Mouse (Mus musculus) megakaryocyte, embryonic 14.5 days (primary cell): ENCODE data around the gene Atg4c. TPM values are rescaled to one million over a fixed set of nuclear protein-coding genes. Genes with fewer than 3 reads are reported as not detected.

Experiments used
- H3K27me3 ChIP-seq: replicated peaks from 2 replicates; pipeline ENCODE3; 2012; ENCODE audit warnings: inconsistent platforms
- H3K36me3 ChIP-seq: replicated peaks from 2 replicates; pipeline ENCODE3; 2012; ENCODE audit warnings: low read length, inconsistent platforms, mixed read lengths
- H3K4me1 ChIP-seq: 2 replicates; pipeline ENCODE4 v1.6.1; 2012; ENCODE audit warnings: inconsistent platforms
- H3K4me3 ChIP-seq: replicated peaks from 2 replicates; pipeline ENCODE3; 2012; ENCODE audit warnings: moderate library complexity, mild to moderate bottlenecking, inconsistent platforms
- H3K9me3 ChIP-seq: 2 replicates; pipeline ENCODE4 v1.6.1; 2012; ENCODE audit warnings: inconsistent platforms
- FLI1 ChIP-seq: IDR thresholded peaks from 2 replicates; pipeline ENCODE4 v1.6.1; 2012; ENCODE audit warnings: low read length, inconsistent platforms, mixed read lengths
- GATA1 ChIP-seq: IDR thresholded peaks from 3 replicates; pipeline ENCODE4 v1.6.1; 2012; ENCODE audit warnings: mixed read lengths, low read length, inconsistent platforms, borderline replicate concordance
- polyA plus RNA-seq: library from polyadenylated mRNA; stranded (reverse); fragments of >175 nt; gene quantifications from 2 replicates; pipeline ENCODE4 v1.2.3, GENCODE M21; 2012; ENCODE audit warnings: low replicate concordance; ENCODE audit not compliant: insufficient read depth

Atg4c gene
- polyA plus RNA-seq, 1 experiment: 0.06 TPM

DNA sequence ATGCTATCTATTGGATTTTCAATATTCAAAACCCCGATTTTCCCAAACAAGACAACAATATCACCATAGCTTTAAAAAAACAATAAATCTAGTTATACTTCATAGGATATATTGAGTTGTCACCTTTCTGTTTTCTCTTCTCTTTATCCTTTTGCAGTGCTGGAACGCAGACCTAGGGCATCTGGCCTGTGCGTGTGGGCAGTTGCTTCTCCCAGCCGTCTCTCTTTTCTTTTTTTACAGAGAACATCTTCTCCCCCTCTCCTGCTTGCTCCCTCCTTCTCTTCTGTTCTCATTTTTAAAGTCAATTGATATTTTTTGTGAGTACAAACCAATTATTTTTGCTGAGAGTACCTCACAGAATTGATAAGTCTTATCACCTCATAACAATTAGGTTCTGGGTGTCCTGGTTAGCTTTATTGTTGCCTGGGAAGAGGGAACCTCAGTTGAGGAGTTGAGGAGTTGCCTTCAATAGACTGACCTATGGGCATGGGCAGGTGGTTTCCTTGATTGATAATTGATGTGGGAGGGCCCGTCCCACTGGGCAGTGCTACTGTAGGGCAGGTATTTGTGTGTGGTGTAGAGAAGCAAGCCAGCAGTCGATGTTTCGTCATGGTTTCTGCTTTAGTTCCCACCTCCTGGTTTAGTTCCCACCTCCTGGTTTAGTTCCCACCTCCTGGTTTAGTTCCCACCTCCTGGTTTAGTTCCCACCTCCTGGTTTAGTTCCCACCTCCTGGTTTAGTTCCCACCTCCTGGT lies 6.8 kb downstream of the Atg4c start:
- TF ChIP-seq GATA1: no peak
- no peak for TF ChIP-seq FLI1
- H3K4me1 ChIP-seq: peaks cover 24% of the 10 kb centered on the region
- H3K4me3 ChIP-seq: no peak overlapping the region
- H3K27me3 ChIP-seq: no peaks in the 10 kb centered on the region
- H3K36me3 ChIP-seq: no peaks in the 10 kb centered on the region
- no peaks in the 10 kb centered on the region for H3K9me3 ChIP-seq

DNA sequence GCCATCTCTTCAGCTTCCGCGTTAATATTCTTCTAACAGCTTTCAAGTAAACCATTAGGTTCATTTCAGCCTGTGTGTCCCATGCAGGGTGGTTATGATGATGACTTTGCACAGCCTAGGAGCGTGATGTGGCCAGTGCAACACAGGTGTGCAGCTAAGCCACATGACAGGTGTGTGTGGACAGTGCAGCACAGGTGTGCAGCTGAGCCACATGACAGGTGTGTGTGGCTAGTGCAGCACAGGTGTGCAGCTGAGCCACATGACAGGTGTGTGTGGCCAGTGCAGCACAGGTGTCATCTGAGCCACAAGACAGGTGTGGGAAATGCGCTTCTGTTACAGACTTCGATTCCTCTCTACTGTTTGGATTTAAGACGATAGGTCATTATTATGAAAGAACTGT lies 12.0 kb downstream of the Atg4c start:
- TF ChIP-seq FLI1 (no peak), GATA1 (no peak)
- peaks cover 14% of the 10 kb centered on the region for H3K4me1 ChIP-seq
- H3K4me3 ChIP-seq: peak overlapping the region; percentile 34
- H3K9me3 ChIP-seq: no peaks in the 10 kb centered on the region
- no peaks in the 10 kb centered on the region for H3K27me3 ChIP-seq
- peaks cover 11% of the 10 kb centered on the region for H3K36me3 ChIP-seq

DNA sequence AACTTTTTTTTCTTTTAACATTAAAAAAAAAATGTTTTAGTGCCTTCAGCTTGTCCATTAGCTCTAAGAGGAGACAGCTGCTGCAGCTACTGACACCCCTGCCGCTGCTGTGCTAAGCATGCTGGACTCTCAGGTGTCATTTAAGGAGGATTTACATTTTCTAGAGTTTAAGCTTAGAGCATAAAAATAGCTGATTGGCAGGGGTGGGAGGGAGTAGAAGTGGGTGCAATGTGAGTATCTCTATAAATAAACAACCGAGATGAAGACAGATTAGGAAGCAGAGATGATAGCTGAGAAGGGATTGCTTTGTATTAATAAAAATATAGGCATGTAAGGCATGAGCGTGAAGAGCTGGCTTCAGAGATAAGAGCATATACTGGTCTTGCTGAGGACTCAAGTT lies 12.6 kb downstream of the Atg4c start:
- Histone ChIP-seq H3K4me3 (no peak overlapping the region), H3K36me3 (peaks cover 11% of the 10 kb centered on the region), H3K9me3 (no peaks in the 10 kb centered on the region), H3K4me1 (peaks cover 11% of the 10 kb centered on the region), H3K27me3 (no peaks in the 10 kb centered on the region)
- TF ChIP-seq FLI1: no peak

DNA sequence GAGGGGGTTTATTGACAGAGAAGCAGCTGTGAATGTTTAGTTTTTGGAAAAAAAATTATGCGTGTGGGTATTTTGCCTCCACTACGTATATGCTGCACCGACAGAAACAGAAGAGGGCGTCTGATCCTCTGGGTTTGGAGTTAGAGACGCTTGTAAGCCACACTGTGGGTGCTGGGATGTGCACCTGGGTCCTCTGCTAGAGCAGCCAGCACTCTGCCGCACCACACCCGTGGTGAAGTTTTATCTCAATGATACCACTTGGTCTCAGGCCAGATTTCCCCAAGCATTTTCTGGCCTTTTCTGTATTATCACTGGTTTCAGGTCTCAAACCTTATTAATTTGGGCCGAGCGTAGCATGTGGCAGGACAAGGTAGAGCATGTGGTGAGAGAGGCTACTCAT lies 16.4 kb downstream of the Atg4c start:
- Histone ChIP-seq H3K4me3 (no peak overlapping the region), H3K27me3 (no peaks in the 10 kb centered on the region), H3K36me3 (peaks cover 26% of the 10 kb centered on the region), H3K9me3 (no peaks in the 10 kb centered on the region), H3K4me1 (peaks cover 18% of the 10 kb centered on the region)
- TF ChIP-seq GATA1 (no peak), FLI1 (no peak)

DNA sequence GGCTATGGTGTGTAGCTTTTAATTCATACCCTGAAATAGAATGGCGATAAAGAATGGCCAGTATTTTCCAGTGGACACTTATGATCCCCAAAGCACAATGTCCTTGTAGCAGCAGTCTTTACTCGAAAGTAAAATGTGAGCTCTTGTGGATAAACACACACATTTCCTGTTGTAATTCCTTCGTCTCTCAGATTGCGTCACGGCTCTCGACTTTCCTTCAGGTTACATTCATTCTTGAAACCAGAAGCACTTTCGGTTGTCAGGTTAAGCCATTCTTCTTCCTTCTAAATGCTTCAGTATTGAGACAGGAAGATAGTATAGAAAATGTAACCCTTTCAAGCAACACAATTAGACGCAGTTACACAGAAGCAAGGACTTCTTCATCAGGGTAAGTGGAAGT lies 17.9 kb downstream of the Atg4c start:
- peaks cover 40% of the 10 kb centered on the region for H3K36me3 ChIP-seq
- H3K4me1 ChIP-seq: peaks cover 15% of the 10 kb centered on the region
- TF ChIP-seq FLI1 (no peak), GATA1 (no peak)
- peak overlapping the region; percentile 28 for H3K4me3 ChIP-seq
- H3K9me3 ChIP-seq: no peaks in the 10 kb centered on the region
- H3K27me3 ChIP-seq: no peaks in the 10 kb centered on the region

DNA sequence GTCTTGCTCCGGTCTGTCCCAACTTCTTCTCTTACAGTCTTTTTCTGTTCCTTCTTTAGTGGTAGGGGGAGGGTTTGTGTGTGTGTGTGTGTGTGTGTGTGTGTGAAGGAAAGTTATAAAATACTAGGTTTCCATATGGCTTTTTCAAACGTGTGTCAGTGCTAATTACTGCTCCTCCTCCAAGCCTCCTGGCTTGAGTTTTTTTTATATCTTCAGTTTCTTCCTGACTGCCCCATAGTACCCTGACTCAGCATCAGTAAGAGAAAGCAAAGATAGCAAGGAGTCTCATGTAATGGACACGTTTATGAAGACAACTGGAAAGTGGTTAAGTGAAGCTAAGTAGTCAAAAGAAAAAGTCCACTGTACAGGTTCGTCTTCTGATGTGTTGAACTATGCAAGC lies 19.4 kb downstream of the Atg4c start:
- no peaks in the 10 kb centered on the region for H3K9me3 ChIP-seq
- no peaks in the 10 kb centered on the region for H3K27me3 ChIP-seq
- TF ChIP-seq FLI1: no peak
- no peak for TF ChIP-seq GATA1
- H3K4me1 ChIP-seq: peaks cover 15% of the 10 kb centered on the region
- H3K36me3 ChIP-seq: peaks cover 48% of the 10 kb centered on the region
- H3K4me3 ChIP-seq: peak overlapping the region; percentile 76

DNA sequence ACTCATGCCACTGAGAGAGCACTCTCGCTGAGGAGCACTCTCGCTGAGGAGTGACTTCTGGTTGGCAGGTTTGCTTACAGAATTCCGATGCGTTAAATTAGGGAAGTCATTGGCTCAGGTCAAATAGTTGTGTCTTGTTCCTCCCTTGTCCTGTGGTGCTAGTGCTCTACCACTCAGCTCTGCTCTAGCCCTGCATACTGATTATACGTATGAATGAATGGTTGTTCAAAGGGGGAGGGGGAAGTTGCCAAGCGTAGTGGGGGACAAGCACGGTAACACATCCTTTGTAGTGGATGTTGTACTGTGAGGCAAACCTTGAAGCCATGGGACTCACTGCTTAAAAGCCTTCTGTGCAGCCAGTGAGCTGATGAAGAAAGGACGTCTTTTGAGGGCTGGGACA lies 28.5 kb downstream of the Atg4c start:
- H3K36me3 ChIP-seq: peaks cover 71% of the 10 kb centered on the region
- TF ChIP-seq FLI1 (no peak), GATA1 (no peak)
- no peaks in the 10 kb centered on the region for H3K27me3 ChIP-seq
- H3K9me3 ChIP-seq: no peaks in the 10 kb centered on the region
- no peak overlapping the region for H3K4me3 ChIP-seq
- H3K4me1 ChIP-seq: peaks cover 4% of the 10 kb centered on the region; the same call in 1 of the 2 replicates

DNA sequence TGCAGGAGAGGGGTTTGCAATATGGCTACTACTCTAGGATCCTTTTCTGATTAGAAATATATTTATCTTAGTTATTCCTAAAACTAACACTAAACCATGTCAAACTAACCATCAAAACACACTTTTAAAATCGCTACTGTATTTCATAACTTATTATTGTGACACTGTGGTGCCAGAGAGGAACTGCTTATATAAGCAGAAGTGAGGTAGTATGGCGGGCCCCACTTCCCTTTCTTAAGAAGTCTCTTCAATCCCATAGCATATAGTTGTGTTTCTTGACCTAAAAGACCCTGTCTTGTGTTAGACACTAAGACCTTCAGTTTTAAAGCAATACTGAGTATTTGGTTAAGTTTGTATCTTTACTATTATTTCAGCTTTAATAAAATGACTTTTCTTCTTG lies 31.1 kb downstream of the Atg4c start:
- no peak for TF ChIP-seq FLI1
- TF ChIP-seq GATA1: no peak
- H3K4me3 ChIP-seq: no peak overlapping the region
- peaks cover 7% of the 10 kb centered on the region; the same call in 1 of the 2 replicates for H3K4me1 ChIP-seq
- H3K27me3 ChIP-seq: no peaks in the 10 kb centered on the region
- peaks cover 79% of the 10 kb centered on the region for H3K36me3 ChIP-seq
- H3K9me3 ChIP-seq: no peaks in the 10 kb centered on the region

DNA sequence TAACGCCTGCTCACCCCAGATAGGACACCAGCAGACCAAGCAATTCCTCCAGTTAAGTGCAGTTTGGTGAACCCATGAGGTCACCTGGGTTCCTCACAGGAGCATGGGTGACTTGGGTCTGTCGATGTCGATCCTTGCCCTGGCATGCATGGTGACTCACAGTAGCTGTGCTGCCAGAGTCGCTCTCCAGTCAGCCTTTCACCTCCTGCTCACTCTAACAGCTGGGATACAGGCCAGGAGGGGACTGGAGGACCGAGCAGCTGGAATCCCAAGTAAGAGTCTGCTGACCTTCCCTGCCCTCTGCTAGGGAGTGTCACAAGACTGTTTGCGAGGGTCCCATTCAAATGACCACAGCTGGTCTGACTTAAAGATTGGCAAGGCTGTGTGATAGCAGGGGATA lies 33.5 kb downstream of the Atg4c start:
- H3K36me3 ChIP-seq: peaks cover 81% of the 10 kb centered on the region

DNA sequence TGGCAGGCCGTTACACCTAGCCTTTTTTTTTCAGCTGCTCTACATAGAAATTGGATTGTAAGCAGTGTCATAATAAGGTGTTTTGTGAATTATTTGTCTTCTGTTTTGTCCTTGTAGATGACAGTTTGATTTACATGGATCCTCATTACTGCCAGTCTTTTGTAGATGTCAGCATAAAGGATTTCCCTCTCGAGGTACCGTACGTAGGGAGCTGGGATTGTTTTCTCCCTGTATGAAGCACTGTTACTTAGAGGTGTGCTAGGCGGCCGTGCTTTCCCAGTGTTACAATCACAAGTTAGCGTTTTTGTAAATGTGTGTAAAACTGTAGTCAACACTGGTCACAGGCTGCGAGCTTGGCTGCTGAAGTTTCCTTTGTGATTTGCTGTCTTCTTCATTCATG lies 35.6 kb downstream of the Atg4c start:
- peaks cover 2% of the 10 kb centered on the region; the same call in 1 of the 2 replicates for H3K9me3 ChIP-seq
- no peak overlapping the region for H3K4me3 ChIP-seq
- H3K4me1 ChIP-seq: peaks cover 7% of the 10 kb centered on the region; the same call in 1 of the 2 replicates
- H3K27me3 ChIP-seq: no peaks in the 10 kb centered on the region
- H3K36me3 ChIP-seq: peaks cover 80% of the 10 kb centered on the region
- TF ChIP-seq GATA1: no peak
- TF ChIP-seq FLI1: no peak

More for the DNA sequence above, 33.5 kb downstream of the Atg4c start:
- TF ChIP-seq FLI1 (no peak), GATA1 (no peak)
- Histone ChIP-seq H3K9me3 (no peaks in the 10 kb centered on the region), H3K4me1 (peaks cover 7% of the 10 kb centered on the region; the same call in 1 of the 2 replicates), H3K4me3 (no peak overlapping the region), H3K27me3 (no peaks in the 10 kb centered on the region)
